Mouse (Mus musculus): ENCODE measurements around the gene Zfp618.

The Zfp618 gene

DNA sequence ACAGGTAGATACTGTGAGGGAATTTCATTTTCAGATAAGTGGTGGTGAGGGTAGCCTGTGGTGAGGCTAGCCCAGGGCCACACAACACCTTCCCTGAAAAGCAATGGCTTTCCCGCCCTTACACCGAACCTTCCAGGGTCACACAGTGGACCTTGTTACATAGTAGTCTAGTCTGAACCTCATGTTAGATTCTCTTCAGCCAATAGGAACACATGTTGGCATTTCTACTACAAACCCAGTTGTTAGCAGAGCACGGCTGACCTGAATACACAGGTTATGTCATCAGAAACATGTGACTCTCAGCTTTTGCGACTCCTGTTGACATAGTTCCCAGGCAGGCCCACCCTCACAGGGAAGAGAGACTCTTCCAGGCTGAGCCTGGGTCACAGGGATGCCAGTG lies 33.9 kb downstream of the Zfp618 start:
- DNase-seq, result no peak

DNA sequence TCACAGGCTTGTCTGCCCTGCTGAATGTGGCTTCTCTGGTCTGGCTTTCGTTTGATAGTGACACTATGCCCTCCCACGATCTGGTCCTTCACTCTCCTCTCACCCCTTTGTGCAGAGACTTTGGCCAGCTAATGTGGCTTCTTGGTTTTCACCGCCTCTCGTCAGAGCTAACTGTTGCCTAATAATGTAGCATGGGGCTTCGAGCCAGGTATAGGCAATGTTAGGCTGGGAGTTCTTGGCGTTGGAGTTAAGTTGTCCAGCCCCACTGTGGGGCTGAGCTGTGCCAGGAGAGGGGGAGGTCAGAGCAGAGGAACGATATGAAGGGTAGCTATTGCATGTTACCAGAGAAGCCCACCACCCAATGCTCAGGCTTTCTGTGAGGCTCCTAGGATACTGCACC lies 34.5 kb downstream of the Zfp618 start:
- DNase-seq, result no peak

DNA sequence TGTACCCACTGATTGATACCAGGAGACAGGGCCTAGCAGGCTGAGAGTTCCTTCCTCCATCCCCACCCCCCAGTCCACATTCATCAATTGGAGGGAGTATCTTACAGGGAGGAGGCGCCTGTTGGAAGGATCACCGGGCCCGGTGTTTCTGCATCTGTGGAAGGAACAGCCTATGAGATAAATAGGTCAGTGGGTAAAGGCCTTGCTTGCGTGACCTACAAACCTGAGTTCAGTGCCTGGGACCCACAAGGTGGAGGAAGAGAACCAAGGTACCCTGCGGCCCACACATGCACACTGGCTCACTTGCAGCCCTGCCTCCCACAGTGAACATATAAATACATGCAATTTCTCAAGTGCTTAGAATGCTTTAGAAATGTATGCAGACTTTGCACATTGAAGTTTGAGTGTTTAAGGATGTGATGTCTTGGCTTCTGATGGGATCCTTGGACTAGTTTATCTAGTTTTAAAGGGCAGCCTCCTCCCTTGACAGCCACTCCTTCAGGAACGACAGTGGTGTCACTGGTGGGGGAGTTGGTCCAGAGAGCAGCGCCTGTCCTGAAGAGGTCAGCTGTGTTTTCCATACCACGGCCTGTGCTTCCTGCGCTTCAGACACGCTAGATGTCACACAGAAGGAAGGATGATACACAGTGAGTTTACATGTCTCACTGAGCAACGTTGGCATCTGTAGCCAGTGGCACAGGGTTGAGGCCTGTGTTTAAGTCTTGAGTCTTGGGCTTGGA lies 35.1 kb downstream of the Zfp618 start:
- no peak for DNase-seq

DNA sequence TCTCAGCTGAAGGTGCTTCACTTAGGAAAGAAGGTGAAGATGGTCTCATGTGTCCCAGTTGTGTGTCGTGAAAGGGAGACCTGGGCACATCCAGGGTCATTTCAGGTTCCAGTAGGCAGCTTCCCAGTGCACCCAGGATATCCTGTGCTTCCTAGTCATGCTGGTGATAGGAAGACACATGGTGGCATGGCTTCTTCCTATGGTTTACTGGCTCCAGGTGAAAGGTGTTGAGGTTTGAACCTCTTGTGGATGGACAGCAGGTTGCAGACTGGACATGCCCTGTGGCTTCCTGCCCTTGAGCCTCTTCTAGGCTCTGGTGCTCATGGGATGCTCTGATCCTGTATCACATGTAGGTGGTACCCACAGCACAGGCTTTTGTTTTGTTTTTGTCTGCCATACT lies 37.0 kb downstream of the Zfp618 start:
- no peak for DNase-seq

DNA sequence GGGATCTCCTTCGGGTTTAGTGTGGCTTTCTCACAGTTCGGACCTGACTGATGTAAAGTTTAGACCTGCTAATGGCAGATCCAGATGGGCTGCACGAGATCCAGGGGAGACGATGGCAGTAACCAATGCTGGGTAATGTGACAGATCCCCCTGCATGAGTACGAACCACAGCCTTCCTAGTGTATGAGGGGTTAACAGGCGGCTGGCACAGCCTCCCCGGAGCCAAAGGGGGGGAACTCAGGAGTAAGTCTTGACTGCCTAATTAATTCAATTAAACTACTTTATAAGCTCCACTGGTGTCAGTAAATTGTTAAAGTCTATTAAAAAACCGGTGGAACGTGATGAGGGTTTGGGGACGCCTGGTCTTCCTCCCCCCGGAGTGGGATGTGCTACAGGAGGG lies 39.1 kb downstream of the Zfp618 start:
- no peak for DNase-seq

DNA sequence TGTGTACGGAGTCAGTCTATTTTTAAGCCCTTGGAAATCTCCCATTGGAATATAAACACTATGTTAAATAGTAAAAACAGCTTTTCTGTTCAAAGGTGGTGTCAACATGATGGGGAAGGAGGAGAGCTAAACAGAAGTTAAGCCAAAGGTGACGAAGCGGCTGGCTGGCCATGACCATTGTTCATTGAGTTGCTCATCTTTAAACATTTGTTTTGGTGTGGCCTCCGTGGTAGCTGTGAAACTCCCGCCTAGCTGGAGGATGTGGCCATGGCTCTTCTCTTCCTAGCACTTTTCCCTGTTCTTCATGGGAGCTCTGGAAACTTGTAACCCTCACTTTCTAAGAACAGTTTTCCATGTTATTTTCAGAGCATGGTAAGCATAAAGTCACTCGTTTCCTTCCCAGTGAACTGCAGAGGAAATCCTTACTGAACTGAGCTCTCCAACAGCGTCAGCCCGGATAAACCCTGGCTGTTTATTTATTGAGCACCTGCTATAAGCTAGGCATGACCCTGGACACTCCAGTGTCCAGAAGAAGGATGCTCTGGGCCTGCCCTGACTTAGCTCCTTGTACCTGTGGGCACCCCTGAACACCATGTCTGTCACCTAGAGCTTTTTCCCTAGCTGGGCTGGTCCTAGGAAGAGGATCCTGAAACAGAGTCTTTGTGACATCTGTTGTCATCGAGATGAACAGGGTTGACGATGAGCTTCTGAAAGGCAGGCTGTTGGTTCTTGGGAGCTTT lies 40.2 kb downstream of the Zfp618 start:
- no peak for DNase-seq

DNA sequence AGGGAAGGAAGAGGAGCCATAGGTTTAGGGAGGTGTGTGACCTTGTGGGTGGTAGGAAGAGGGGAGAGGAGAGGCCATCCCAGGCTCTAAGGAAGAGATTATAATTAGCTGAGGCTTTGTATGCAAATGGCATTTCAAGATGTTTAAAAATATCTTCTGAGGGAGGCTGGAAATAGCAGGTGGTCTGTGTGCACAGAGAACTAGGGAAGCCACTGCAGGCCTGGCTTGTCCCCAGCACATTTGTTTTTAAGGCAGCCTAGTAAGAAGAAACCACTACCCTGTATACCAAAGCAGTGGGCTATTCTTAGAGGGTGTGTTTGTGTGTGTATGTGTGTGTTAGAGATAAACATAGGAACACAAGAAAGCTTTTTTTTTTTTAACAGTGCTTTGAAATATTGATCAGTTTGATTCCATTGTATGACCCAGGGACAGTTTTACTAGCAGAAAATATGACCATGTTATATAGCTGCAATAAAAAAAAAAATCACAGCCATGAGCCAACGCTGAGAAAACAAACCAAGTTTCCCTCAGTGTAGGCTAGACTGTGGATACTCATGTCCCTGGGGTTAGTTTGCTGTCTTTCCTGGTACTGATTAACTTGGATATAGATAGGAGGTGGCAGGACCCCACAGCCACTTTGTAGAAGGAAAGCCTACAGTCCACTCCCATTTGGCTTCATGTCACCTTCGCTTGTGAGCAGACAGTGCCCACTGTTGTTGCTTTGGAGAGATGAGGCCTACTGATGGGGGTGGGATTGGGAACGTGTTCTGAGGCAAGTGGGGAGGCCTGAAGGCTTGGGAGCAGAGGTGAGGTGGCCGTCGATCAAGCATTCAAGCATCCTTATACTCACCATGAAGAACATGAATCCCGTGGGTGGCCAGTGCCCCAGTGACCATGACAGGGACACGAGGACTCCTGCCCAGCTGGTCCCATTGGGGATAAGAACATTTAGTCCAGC lies 41.1 kb downstream of the Zfp618 start:
- DNase-seq, result no peak

DNA sequence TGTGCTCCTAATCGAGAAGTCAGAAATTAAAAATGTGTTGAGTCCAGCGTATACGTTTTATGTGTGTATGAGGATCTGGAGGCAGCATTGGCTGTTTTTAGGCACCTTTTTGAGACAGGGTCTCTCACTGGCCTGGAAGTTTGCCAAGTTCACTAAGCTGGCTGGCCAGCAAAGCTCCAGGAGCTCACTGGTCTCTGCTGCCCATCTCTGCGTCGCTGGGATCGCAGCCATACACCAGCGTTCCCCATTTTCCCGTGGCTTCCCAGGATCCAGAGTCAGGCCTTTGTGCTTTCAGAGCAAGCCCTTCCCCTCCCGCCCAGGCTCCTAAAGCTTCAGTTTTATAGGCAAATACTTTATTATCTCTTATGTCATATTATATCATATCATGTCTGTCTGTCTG lies 42.8 kb downstream of the Zfp618 start:
- no peak for DNase-seq

DNA sequence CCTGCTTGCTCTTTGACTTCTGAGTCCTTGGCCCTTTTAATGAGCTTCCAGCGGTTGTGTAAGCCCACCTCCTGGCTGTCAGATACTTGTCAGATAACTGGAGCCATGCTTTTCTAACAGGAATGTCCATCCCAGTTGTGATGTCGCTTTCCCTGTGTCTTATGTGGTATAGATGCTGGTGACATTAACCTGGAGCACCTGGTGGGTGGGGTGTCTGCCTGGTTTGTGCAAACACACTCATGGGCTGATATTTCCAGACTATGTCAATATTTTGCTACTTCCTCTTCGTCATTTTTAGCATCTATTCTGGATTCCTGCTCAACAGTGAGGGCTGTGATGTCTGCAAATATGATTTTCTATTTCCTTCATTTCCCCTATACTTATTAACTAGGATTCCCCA lies 43.4 kb downstream of the Zfp618 start:
- DNase-seq, result no peak

DNA sequence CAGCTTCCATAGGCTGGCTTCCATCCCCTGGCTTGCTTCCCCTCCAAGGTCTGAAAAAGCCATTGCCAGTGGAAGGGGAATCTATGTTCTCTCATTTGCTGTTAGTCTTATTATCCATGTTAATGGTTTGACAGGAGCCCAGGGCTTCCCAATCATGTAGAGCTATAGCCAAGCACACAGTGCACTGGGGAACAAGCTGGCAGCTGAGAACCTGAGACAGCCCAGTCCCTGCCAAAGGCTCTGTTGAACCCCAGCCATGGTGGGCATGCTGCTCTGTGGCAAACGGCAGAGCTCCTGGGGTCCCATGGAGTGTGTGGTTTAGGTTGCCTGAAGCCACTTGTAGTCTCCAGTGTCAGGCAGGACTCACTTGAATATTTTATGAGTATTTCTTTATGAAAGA lies 44.4 kb downstream of the Zfp618 start:
- DNase-seq, result no peak

DNA sequence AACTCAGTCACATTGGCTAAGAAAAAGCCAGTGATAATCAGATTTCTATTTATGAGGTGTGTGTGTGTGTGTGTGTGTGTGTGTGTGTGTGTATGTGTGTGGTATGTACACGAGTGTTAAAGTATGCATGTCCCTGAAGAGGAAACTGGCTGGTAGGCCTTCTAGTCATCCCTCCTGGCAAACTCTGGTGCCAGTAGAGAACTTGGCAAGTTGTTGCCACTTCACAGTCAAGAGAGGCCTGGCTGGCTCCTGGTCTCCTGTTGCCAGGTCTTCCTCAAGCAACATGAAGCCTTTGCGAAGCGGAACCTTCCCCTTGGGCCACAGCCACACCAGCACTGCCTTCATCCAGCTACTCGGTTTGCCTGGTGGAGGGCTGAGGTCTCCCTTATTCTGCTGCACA lies 44.9 kb downstream of the Zfp618 start:
- peak in 1 of 2 experiments; percentile 52 for DNase-seq

DNA sequence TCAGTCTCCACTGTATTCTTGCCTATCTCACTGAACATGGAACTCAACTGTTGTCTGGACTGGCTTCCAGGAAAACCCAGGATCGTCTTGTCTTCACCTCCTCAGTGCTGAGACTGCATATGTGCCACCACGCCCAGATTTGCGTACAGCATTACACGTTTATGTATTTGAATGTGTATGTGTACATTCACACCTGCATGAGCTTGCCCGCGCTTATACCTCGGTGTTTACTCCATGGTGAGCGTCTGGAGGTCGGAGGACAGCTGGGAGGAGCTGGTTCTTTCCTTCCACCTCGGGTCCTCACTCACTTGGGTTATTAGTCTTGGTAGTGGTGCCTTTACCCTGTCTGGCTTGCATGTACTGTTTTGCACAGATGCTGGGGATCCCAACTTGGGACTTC lies 53.2 kb downstream of the Zfp618 start:
- peak in 1 of 2 experiments; percentile 25 for DNase-seq

DNA sequence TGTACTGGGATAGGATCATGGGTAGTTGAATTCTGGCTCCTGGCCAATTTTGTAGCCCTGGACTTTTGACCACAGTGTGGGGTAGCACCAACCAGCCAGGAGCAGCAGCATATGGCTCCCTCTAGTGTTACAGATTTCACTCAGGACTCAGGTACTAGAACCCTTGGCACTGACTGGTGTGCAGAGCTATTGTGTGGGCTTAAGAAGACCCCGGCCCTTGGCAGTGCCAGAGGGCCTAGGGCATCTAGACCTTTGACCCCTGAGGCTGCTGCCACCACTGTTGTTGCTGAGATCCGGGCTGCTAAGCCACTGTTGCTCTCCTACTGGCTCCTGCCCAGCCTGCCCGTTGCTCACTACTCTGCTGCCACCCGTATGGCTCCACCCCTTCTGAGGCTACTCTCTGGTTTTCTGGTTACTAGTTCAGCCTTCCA lies 54.1 kb downstream of the Zfp618 start:
- DNase-seq, result peak; percentile 84 to 90

DNA sequence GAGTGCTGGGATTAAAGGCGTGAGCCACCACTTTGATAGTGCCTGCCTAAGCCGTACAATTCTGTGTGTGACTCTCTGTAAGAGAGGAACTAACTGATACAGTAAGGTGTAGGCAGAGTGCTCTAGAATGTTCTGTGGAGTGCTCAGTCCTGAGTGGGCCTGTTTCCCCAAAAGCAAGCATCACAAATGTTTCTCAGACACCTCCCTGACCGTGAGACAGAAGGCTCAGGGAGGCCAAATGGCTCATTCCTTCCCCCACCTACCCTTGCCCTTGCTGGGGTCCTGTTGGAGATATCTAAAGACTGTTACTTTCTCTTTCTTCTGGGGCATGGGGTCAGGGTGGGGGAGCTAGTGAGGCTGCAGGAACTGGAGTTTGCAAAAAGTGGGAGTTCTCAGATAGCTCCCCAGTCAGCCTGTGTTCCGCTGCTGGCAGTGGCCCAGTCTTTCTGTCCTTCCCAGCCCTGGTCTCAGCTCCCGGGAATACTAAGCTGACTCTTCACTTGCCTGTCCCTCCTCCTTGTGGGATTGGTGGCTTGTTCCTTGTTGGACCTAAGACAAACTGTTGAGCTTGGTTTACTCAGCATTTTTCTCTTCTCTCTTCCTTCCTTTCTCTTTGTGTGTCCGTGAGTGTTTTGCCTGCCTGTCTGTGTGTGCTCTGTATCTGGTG lies 55.8 kb downstream of the Zfp618 start:
- peak; percentile 74 to 78 for DNase-seq

DNA sequence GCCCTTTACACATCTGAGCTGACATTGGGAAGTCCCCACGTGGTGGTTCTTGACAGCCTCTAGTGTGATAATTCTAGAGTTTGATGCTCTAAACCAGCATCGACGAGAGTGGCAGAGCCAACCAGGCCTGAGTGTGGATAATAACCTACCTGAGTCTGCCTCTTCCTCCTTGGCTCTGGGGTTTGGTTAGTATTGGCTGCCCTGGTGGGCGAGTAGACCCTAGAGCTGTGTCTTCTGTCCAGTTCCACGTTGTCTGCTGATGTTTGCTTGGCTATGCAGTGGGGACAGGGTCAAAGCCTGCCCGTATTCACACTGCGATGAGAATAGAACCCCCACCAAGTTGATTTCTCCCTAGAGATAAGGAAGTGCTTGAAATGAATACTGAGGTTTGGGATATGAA lies 58.1 kb downstream of the Zfp618 start:
- no peak for DNase-seq

DNA sequence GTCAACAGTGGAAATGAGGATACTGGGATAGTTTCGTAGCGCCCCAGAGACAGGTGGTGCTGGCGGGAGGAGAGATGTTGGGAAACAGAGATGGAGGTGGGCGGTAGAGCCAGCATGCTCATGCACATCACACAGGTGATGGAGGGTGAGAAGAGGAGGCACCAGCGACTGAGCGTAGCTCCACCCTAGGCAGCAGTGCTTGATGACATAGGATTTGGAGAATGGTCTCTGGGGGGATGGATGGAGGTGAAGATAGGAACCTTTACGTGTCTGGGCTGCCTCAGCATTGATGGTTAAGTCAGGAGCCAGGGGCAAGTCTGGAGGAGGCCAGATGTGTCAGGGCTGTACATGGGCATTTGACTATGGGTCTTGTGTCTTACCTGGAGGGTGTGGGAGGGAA lies 58.7 kb downstream of the Zfp618 start:
- no peak for DNase-seq

DNA sequence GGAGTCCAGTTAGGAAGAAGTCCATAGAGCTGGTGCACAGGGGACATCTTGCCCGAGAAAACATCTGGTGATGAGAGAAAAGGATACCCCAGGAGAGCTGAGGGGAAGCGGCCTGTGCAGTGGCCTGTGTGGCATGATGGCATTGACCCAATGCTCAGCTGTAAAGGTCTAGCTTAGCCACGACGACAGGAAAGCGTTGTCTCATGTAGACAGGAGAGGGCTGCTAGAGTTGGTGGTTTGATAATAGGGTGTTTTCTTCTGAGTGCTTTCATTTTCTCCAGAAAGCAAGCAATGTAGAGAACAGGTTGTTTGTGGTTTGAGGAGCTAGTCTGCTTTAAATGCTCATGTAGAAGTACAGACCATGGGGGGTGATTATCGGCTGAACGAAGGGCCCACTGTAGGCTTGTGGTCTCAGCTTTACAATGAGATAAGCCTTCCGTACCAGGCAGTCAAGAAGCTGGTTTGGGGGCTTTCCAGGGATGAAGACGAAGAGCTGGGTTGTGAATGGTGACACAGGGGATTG lies 59.4 kb downstream of the Zfp618 start:
- DNase-seq, result no peak

DNA sequence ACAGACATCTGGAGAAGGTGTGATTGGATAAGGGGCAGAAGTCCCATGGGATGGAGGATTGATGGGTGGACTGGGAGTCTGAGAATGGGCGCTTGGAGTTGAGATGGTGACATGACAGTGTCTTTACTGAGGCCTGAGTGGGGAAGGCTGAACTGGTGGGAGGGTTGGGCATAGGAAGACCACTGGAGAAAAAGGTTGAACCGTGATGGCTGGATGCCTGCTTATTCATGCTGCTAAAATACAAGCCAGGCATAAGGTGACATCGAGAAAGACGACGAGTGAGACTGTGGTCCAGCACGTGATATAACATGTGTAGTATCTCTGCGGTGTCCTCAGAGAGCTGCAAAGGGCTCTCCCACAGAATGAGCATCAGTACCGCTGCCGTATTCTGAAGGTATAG lies 59.9 kb downstream of the Zfp618 start:
- no peak for DNase-seq

DNA sequence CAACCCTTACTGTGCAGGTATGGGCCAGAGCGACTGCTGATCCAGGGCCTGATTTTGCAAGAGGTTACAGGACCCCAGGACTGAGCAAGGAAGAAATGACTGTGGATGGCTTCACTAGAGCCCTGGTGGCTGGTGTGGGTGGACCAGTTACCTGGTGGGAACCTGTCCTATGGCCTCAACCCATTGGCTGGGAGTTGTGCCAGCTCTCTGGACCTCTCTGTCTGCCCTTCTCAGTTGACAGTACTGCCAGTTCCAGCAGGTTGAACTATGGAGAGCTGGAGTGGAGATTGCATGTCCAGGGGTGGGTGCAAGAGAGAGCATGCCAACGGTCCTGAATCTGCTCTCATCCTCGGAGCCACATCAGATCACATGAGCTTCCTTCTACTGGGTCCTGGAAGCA lies 60.9 kb downstream of the Zfp618 start:
- DNase-seq, result peak; percentile 62 to 81

DNA sequence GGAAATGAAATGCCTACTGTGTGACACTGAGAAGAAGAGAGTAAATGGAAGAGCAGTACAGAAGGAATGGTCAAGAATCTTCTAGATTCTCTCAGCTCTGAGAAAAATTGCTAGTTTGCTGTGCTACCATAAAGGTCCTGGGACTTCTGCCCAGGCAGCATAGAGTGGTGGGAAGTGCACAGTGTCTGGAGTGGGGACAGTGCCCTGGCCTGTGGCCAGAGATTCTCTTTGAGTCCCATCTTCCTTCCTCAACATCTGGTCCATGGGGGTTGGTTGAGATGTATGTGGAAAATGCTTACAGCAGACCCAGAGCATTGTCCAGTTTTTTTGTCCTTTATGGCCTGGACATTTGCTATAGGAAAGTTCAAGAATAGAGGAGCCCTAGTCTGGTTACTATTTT lies 62.1 kb downstream of the Zfp618 start:
- DNase-seq, result no peak

DNA sequence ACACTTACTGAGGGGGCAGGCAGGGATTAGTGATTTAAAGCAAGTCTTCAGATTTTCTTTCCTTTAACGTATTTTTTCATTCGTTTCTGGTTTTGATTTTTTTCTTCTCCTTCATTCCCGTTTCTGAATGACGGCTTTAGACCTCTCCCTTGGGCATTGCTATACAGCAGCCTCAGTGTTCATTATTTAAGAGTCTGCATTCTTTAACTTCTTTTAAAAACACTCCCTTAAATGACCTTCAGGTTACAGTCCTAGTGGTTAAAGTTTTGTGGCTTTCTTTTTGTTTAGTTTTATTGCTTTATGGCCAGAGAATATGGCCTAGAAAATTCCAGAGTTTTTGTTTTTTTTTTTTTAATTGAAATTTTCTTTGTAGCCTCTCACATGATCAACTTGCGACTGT lies 64.8 kb downstream of the Zfp618 start:
- no peak for DNase-seq

DNA sequence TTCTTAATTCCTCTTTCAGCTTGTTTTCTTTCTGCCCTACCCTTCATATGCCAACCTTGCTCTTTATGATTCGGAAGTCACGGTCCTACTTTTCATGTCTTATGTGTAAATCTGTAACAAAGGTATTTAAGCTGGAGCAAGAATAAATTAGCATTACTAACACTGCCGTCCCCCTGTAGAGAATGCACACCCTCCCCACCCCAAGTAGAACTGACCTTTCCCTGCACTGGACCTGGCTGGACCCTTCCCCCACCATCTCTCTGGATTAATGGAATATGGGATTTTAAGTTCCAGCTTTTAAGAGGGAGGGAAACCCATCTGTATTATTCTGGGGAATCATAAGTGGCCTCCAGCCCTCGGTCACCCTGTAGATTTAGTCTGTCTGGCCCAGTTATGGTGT lies 65.9 kb downstream of the Zfp618 start:
- DNase-seq, result no peak

Data from kidney, postnatal 25 days (tissue).